Mouse (Mus musculus): ENCODE results near the gene Tmem229a. TPM values are rescaled to one million over a fixed set of nuclear protein-coding genes. Genes with fewer than 3 reads are reported as not detected.

The Tmem229a gene
- total RNA-seq, 2 experiments from 2014 or later, result not detected

Other genes with a start within 250 kb of the Tmem229a start
- not detected in 2 replicates for gene Hyal6, start 223.1 kb downstream of the Tmem229a start, total RNA-seq (2015; ENCODE audit: low replicate concordance)
- not detected in 2 replicates for gene Hyal6, start 223.1 kb downstream of the Tmem229a start, total RNA-seq (2017; ENCODE audit: low replicate concordance)
- gene Hyal4, start 208.0 kb downstream of the Tmem229a start, total RNA-seq (2015; ENCODE audit: low replicate concordance), result not detected in 2 replicates
- gene Hyal4, start 208.0 kb downstream of the Tmem229a start, total RNA-seq (2017; ENCODE audit: low replicate concordance), result not detected in 2 replicates
- gene Spam1, start 165.1 kb downstream of the Tmem229a start, total RNA-seq (2015; ENCODE audit: low replicate concordance), result not detected in 2 replicates
- not detected in 2 replicates for gene Spam1, start 165.1 kb downstream of the Tmem229a start, total RNA-seq (2017; ENCODE audit: low replicate concordance)
- not detected in 2 replicates for gene Hyal5, start 98.3 kb downstream of the Tmem229a start, total RNA-seq (2015; ENCODE audit: low replicate concordance)
- not detected in 2 replicates for gene Hyal5, start 98.3 kb downstream of the Tmem229a start, total RNA-seq (2017; ENCODE audit: low replicate concordance)